Mouse (Mus musculus): ENCODE measurements at regions not wholly inside any gene's neighbourhood (a gene's known extent, or its start where the extent isn't known, plus 50 kb on each side); places are given as distances from the start of the nearest gene placed in this dataset.

- TF ChIP-seq EP300 (IDR thresholded peaks at IDR 0.05; ENCODE audit: insufficient read depth, low read depth, low read length) (no peak), CTCF (IDR thresholded peaks at IDR 0.05) (no peak), POLR2A (IDR thresholded peaks at IDR 0.05; ENCODE audit: insufficient read depth, low read depth, low read length) (no peak)
Measured at GRCm38 (mm10) chr2:48468895-48469294, 345.0 kb upstream of the Acvr2a start.
